Mouse (Mus musculus) embryo, embryonic 11.5 days (tissue): ENCODE data around the gene Gata3.

Experiments
- DNase-seq: peaks from one replicate; pipeline ENCODE4 v3.0.0-alpha.2; 2012; ENCODE audit warnings: low read depth, low spot score

The Gata3 gene

DNA sequence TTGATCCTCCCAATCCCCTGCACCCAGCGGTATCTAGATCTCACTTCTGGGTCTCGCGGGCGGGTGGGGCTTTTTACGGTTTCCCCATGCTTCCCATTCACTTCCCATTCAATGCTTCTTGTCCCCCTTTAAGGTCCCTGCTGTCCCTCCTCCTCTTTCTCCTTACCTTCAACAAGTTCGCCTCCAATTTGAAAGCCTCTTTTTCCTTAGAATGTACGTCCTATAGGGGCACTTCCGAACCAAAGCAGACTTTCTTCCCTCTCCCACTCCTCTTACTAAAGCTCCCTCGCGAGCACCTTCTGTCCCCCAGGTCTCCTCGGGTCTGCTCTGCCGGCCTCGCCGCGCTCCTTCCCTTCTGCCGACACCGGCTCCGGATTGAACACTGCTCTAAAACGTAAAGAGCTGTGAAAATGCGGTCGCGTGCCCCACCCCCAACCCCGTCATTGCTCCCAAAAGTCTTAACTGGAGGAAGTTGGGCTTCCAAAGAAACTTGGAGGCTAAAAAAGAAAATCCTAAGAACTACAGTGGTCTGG, at the start of gene Gata3:
Gata3 (minus strand) TSS at position 384 of the 533 bp plus-strand sequence.
- DNase-seq, result no peak

GRCm38 (mm10) chr2:9939250-9939649, 49.4 kb upstream of the Gata3 start:
- no peak for DNase-seq

DNA sequence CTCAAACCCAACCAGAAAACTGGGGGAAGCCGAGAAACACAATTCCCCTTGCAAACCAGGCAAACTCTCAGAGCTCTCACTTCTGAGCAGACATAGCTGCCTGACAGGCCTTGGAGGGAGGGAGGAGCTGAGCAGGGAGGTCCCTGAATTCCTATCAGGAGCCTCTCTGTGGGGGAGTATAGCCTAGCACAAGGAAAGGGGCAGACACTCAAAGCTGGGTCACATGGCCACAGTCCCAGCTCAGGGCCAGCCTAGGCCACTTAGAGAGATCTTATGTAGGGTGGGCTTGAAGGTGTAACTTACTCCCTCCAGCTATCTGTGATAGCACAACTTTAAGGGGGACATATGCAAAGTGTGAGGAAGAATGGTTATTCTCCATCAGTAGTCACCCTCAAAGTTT, 46.1 kb upstream of the Gata3 start:
- DNase-seq, result no peak

DNA sequence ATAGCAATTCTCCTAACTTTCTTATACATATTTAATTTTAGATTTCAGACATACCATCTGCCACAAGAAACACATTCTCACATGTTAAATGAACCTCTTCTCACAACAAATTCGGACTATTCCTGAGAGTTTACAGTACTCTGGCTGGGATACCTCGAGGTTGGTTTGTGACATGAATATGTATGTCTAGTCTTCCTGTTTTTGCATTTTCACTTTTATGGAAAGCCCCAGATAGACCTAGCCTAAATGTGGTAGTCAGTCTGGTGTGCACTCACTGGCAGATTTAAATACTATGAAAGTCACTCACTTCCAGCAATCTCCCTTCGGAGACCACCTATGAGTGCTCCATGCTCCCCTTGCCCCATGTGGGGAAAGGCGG, 37.1 kb upstream of the Gata3 start:
- DNase-seq, result no peak

- no peak for DNase-seq
These were observed 36.5 kb upstream of the Gata3 start for GRCm38 (mm10) chr2:9926194-9926904.

- no peak for DNase-seq
These were observed 29.0 kb upstream of the Gata3 start for GRCm38 (mm10) chr2:9918691-9919471.

DNA sequence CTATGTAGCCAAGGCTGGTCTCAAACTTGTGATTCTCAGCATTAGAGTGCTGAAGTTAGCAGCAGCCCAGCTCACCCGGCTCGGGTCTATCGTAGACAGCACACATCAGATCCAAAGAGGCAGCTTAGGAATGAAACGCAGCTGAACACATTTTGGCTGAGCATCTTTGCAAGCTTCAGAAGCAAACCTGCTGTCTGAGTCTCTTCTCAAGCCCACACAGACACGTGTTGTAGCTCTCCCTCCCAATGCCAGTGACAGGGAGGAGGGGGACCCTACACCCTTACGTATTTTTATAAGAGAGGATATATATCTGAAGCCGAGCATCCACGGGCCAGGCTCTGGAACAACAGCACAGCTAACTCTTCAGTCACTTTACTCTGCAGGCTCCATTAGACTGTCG, 27.8 kb upstream of the Gata3 start:
- no peak for DNase-seq

- no peak for DNase-seq
These were observed 16.2 kb upstream of the Gata3 start for GRCm38 (mm10) chr2:9905995-9906394.

DNA sequence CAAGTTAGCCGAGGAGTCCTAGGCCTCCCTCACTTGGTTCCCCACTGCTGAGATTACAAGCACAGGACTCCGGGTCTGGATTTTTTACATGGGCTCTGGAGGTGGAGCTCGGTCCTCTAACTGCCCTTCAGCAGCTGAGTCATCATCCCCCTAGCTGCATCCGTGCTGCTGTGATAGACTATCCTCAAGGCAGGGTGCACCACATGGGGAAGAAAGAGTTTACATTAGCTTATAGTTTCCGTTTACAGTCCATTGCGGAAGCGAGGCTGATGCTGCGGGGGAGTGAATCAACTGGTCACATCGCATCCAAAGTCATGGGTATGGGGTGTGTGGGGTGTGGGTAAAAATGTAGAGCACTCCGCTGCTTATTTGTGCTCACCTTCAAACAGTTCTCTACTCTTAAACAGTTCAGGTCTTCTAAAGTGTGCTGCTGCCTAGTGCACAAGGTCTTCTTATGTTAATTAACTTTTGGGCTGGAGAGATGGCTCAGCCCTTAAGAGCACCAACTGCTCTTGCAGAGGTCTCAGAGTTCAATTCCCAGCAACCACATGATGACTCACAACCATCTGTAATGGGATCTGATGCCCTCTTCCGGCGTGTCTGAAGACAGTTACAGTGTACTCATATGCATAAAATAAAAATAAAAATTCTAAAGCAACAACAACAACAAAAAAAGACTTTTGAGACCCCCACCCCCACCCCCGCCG, 14.2 kb upstream of the Gata3 start:
- DNase-seq, result no peak

DNA sequence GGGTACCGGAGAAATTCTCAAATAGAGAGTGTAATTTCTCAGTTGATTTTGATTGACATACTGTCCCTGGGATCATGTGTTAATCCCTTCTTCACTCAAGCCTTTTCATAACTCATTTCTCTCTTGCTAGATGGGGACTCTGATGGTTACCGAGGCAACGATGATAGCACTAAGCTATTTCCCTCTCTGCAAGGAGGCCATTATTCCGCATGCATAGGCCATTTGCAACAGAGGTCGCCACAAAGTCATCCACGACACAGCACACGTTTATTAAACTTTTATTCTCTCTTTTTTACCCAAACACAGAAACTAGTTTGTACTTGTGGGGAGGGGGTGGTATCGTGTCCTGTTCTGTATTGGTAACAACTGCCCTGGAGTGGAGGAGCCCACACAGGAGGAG, 8.0 kb upstream of the Gata3 start:
- DNase-seq, result no peak

DNA sequence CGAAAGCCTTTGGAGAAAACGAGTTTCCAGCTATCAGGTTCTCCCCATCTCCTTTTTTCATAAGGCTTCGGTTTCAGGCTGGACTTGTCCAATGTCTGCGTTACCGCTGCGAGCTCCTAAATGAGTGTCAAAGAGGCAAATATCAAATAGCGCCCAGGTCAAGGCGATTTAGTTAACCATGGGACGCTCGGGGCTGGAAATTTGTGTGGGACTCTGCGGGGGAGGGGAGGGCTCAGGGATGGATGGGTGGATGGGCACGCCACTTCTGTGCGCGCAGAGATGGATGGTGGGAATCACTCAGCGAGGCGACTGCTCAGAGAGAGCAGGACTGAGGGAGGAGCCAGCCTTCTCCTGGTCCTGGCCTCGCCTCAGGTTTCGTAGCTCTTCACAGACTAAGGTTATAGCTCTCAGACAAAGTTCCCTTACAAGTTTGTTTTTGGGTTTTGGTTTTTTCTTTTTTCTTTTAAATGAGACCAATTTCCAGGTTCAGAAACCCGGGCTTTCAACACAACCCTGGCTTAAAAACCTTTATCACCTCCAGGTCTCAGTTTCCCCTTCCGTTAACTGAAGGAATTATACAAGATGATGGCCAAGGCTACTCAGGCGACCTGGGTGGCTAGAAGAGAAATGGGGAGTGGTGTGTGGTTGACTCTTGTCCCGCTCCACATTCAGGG, 6.4 kb upstream of the Gata3 start:
- DNase-seq, result no peak

GRCm38 (mm10) chr2:9894836-9895593, 5.2 kb upstream of the Gata3 start:
- DNase-seq, result no peak

DNA sequence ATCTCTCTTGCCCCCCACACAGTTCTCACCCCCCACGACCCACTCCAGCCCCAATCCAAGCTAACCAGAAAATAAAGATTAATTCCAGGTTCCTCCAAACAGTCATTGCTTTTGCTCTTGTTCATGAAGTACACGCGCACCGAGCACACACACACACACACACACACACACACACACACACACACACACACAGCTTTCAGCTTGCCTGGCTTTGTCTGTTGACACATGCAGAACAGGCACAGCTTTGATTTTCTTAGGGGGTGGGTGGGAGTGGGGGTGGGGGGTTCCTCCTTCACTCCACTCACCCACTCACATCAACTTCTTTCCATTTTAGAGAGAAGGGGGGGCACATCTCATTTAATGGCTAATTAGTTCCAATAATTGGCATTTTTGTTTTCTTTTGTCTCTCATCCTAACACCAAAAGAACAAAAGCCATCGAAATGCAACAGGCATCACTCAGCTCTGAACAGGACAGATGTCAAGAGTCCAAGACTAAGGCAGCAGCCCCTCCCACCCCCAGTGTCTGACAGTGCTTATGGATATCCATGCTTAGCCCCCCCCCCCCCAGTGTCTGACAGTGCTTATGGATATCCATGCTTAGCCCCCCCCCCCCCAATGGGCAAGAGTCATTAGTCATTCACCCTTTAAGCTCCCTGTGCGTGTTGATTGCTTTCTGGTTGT, 3.6 kb upstream of the Gata3 start:
- no peak for DNase-seq

- no peak for DNase-seq
These were observed 2.7 kb upstream of the Gata3 start for GRCm38 (mm10) chr2:9892541-9892940.

DNA sequence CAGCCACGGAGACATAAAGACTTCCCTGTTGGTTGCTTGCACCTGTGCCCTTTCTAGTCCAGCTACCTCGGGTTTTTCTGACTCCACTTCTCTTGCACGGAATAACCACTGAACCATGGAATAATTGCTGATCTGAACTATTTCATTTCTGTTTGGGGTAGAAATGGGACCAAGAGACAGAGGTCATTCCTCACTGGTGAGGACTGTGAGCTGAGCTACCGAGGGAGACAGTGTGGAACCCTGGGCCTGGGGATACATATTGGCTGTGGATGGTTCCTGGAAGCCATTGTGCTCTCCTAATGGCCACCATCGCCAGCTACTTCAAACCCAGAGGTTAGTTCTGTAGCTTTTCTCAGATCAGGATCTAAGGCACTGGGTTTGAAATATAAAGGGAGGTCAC, 1.1 kb upstream of the Gata3 start:
- DNase-seq, result no peak

DNA sequence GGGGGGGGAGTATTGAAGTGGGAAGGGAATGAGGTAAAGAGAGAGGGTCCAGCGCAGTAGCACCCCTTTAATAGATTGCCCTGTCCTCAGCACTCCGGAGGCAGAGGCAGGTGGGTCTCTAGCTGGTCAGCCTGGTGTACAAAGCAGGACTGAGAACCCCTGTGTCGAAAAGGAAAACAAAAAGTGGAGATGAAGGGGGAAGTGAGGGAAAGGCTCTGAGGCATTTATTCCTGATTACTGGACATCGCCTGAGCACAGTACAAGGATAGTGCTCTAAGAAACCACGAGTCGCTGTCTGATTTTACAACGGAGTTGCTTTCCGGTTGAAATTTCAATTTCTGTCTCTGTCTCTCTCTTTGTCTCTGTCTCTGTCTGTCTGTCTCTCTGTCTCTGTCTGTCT, 417 bp upstream of the Gata3 start:
- no peak for DNase-seq

- no peak for DNase-seq
These were observed 752 bp downstream of the Gata3 start, which contains the start of gene 9230102O04Rik for GRCm38 (mm10) chr2:9888913-9889650. Gene 9230102O04Rik, minus strand, starts transcription at chr2:9889540.

DNA sequence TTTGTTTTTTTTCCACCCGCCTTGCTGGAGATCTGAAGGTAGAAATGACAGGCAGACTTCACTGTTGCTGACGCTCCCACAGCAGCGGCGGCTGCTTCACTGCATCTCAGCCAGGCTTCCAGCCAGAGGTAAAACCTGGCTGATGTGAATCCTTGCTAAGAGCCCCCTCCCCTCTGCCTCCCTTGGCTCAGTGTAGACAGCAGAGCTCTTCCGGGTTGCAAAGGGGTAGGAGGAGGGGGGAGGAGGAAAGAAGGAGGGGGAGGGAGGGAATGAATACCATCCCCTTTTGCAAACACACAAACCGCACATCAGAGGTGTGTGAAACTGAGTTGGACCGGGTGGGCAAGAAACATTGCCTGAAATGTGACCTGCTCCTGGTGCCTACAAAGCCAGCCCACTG, 2.2 kb downstream of the Gata3 start:
- no peak for DNase-seq

- DNase-seq, result no peak
These were observed 2.8 kb downstream of the Gata3 start for GRCm38 (mm10) chr2:9886921-9887610.
